Mouse (Mus musculus) midbrain, embryonic 11.5 days (tissue): ENCODE results near the gene Midn. TPM values are rescaled to one million over a fixed set of nuclear protein-coding genes. Genes with fewer than 3 reads are reported as not detected.

Source experiments
- ATAC-seq: fragments of 200-750 bp; cut with Nextera tagmentation; 2 replicates; pipeline ENCODE4 v1.8.0; 2017; ENCODE audit warnings: moderate TSS enrichment, moderate library complexity; ENCODE audit not compliant: low FRiP score
- DNase-seq: peaks from one replicate; pipeline ENCODE4 v3.0.0; 2015; ENCODE audit warnings: low spot score; ENCODE audit errors: missing footprints
- H3K27ac ChIP-seq: fragments of 300-500 bp; sonication (generic); 2 replicates; pipeline ENCODE4 v1.5.1; 2014; ENCODE audit warnings: low read depth, low read length
- H3K27me3 ChIP-seq: fragments of 300-500 bp; sonication (generic); 2 replicates; pipeline ENCODE4 v1.6.1; 2014; ENCODE audit warnings: mild to moderate bottlenecking, low read length, moderate library complexity, mixed read lengths; ENCODE audit not compliant: control insufficient read depth, insufficient read depth
- H3K36me3 ChIP-seq: fragments of 300-500 bp; sonication (generic); 2 replicates; pipeline ENCODE4 v1.6.1; 2014; ENCODE audit warnings: mild to moderate bottlenecking, low read length, moderate library complexity, mixed read lengths; ENCODE audit not compliant: control insufficient read depth, insufficient read depth
- H3K4me1 ChIP-seq: fragments of 300-500 bp; sonication (generic); 2 replicates; pipeline ENCODE4 v1.6.1; 2014; ENCODE audit warnings: low read length; ENCODE audit not compliant: control insufficient read depth, insufficient read depth
- H3K4me2 ChIP-seq: fragments of 300-500 bp; sonication (generic); 2 replicates; pipeline ENCODE4 v1.6.1; 2014; ENCODE audit warnings: mild to moderate bottlenecking, moderate library complexity
- H3K4me3 ChIP-seq: fragments of 300-500 bp; sonication (generic); 2 replicates; pipeline ENCODE4 v1.5.1; 2014; ENCODE audit warnings: low read depth, low read length
- H3K9ac ChIP-seq: fragments of 300-500 bp; sonication (generic); 2 replicates; pipeline ENCODE4 v1.6.1; 2014; ENCODE audit warnings: low read length
- H3K9me3 ChIP-seq: fragments of 300-500 bp; sonication (generic); 2 replicates; pipeline ENCODE4 v1.6.1; 2016; ENCODE audit warnings: low read length; ENCODE audit not compliant: control insufficient read depth
- WGBS: fragments of 180-500 bp; shearing (Covaris S2); extraction: QIAGEN DNeasy Blood & Tissue Kit; methylation state at CpG from one replicate; pipeline ENCODE4 v1.1.7; 2014; 5-methylcytosine and 5-hydroxymethylcytosine counted together
- polyA plus RNA-seq: library from polyadenylated mRNA; unstranded; fragments of >200 nt; fragmentation: Nextera tagmentation; extraction: Ambion mirVana; gene quantifications from 2 replicates; pipeline ENCODE4 v1.2.1, GENCODE M21; 2014

The Midn gene
- polyA plus RNA-seq, 1 experiment from 2014 or later = 71.3 TPM

GRCm38 (mm10) chr10:80196167-80196566 is 48.1 kb downstream of the Midn start:
- Histone ChIP-seq H3K4me1 (peaks cover 51% of the 10 kb centered on the region), H3K27me3 (peaks cover 4% of the 10 kb centered on the region; the same call in 1 of the 2 replicates), H3K27ac (peak overlapping the region; percentile 53), H3K4me3 (no peak overlapping the region), H3K9ac (no peak overlapping the region; the same call in 1 of the 2 replicates), H3K9me3 (no peaks in the 10 kb centered on the region), H3K36me3 (no peaks in the 10 kb centered on the region), H3K4me2 (0 out of 2 replicates have a peak overlapping the region, but pooled peaks have one; percentile 0)
- WGBS = 74% methylated on average over 1 of the region's 1 CpGs
- no peak for ATAC-seq
- DNase-seq = no peak

GRCm38 (mm10) chr10:80196778-80197581 is 48.9 kb downstream of the Midn start:
- peak overlapping the region; percentile 53 for H3K27ac ChIP-seq
- H3K9me3 ChIP-seq = no peaks in the 10 kb centered on the region
- peak overlapping the region; percentile 5; the same call in 1 of the 2 replicates for H3K4me3 ChIP-seq
- no peaks in the 10 kb centered on the region for H3K36me3 ChIP-seq
- H3K27me3 ChIP-seq = peaks cover 4% of the 10 kb centered on the region; the same call in 1 of the 2 replicates
- peak overlapping the region; percentile 28; the same call in 1 of the 2 replicates for H3K4me2 ChIP-seq
- H3K9ac ChIP-seq = peak overlapping the region; percentile 40
- 21% methylated on average over 33 of the region's 33 CpGs for WGBS
- DNase-seq (peak; percentile 94), ATAC-seq (peak; percentile 72)
- peaks cover 49% of the 10 kb centered on the region for H3K4me1 ChIP-seq

GRCm38 (mm10) chr10:80199440-80200008 is 51.5 kb downstream of the Midn start:
- WGBS = 59% methylated on average over 3 of the region's 3 CpGs
- no peak overlapping the region for H3K4me3 ChIP-seq
- no peak overlapping the region for H3K4me2 ChIP-seq

GRCm38 (mm10) chr10:80200485-80200884 is 52.4 kb downstream of the Midn start:
- no peak for ATAC-seq
- peak; percentile 91 for DNase-seq
- Histone ChIP-seq H3K4me1 (peaks cover 36% of the 10 kb centered on the region), H3K9ac (peak overlapping the region; percentile 6; the same call in 1 of the 2 replicates), H3K9me3 (no peaks in the 10 kb centered on the region), H3K36me3 (no peaks in the 10 kb centered on the region), H3K4me3 (no peak overlapping the region), H3K27ac (peak overlapping the region; percentile 64), H3K27me3 (no peaks in the 10 kb centered on the region; the same call in 1 of the 2 replicates), H3K4me2 (peak overlapping the region; percentile 15)
- WGBS = 45% methylated on average over 6 of the region's 6 CpGs

More at GRCm38 (mm10) chr10:80199440-80200008, 51.5 kb downstream of the Midn start:
- H3K4me1 ChIP-seq = peaks cover 41% of the 10 kb centered on the region
- no peaks in the 10 kb centered on the region for H3K9me3 ChIP-seq
- H3K27ac ChIP-seq = peak overlapping the region; percentile 64
- peak overlapping the region; percentile 21; the same call in 1 of the 2 replicates for H3K9ac ChIP-seq
- no peaks in the 10 kb centered on the region for H3K36me3 ChIP-seq
- H3K27me3 ChIP-seq = no peaks in the 10 kb centered on the region; the same call in 1 of the 2 replicates
- DNase-seq (peak; percentile 96), ATAC-seq (peak; percentile 62)

- Histone ChIP-seq H3K4me2 (no peak overlapping the region), H3K36me3 (no peaks in the 10 kb centered on the region), H3K27me3 (no peaks in the 10 kb centered on the region), H3K4me1 (peaks cover 36% of the 10 kb centered on the region), H3K4me3 (no peak overlapping the region), H3K9me3 (no peaks in the 10 kb centered on the region), H3K27ac (peak overlapping the region; percentile 71), H3K9ac (peak overlapping the region; percentile 36; the same call in 1 of the 2 replicates)
- DNase-seq (peak; percentile 92), ATAC-seq (0 out of 2 replicates have a peak, but pooled peaks have one; percentile 8)
- WGBS = 5% methylated on average over 7 of the region's 7 CpGs
Observed at GRCm38 (mm10) chr10:80204055-80204454, 56.0 kb downstream of the Midn start.

GRCm38 (mm10) chr10:80207201-80207600 is 59.1 kb downstream of the Midn start:
- DNase-seq = peak; percentile 92
- Histone ChIP-seq H3K9ac (peak overlapping the region; percentile 29; the same call in 1 of the 2 replicates), H3K36me3 (no peaks in the 10 kb centered on the region), H3K27ac (peak overlapping the region; percentile 75), H3K4me1 (peaks cover 34% of the 10 kb centered on the region), H3K4me3 (no peak overlapping the region), H3K4me2 (peak overlapping the region; percentile 40; the same call in 1 of the 2 replicates), H3K9me3 (no peaks in the 10 kb centered on the region), H3K27me3 (no peaks in the 10 kb centered on the region)
- WGBS = 41% methylated on average over 1 of the region's 1 CpGs
- no peak for ATAC-seq

GRCm38 (mm10) chr10:80207676-80208075 is 59.6 kb downstream of the Midn start:
- Histone ChIP-seq H3K4me2 (peak overlapping the region; percentile 40; the same call in 1 of the 2 replicates), H3K4me1 (peaks cover 34% of the 10 kb centered on the region), H3K27ac (peak overlapping the region; percentile 75), H3K27me3 (no peaks in the 10 kb centered on the region), H3K9ac (peak overlapping the region; percentile 29; the same call in 1 of the 2 replicates), H3K36me3 (no peaks in the 10 kb centered on the region), H3K4me3 (peak overlapping the region; percentile 24; the same call in 1 of the 2 replicates), H3K9me3 (no peaks in the 10 kb centered on the region)
- 25% methylated on average over 10 of the region's 10 CpGs for WGBS
- DNase-seq = peak; percentile 92
- ATAC-seq = peak; percentile 70
